ENCODE assay signal across 9 mouse cellular contexts in genomic region chr5:30230901-30231300, GRCm38 (mm10). TPM values are rescaled to one million over a fixed set of nuclear protein-coding genes. Genes with fewer than 3 reads are reported as not detected.
DNase-seq lines count a peak whose midpoint lies in the region; TF ChIP-seq lines count a peak whose summit lies in the region.
"Had no signal": no experiment of that assay in that cellular context is flagged by ENCODE, and none has a peak within 500 bp of the region (broad histone marks: within the 10 kb centered on the region; RNA-seq: fewer than 3 reads in every experiment).

No protein-coding gene starts in this region.

- H3K27ac ChIP-seq in heart, embryonic 10.5 days, result no peak overlapping the region
- no peak overlapping the region for H3K27ac ChIP-seq in testis, adult 2 months (ENCODE audit: control insufficient read depth, insufficient read depth, low read depth, low read length)
- H3K27ac ChIP-seq: limb, embryonic 15.5 days had no signal

- H3K9me3 ChIP-seq in heart, embryonic 10.5 days, result no peaks in the 10 kb centered on the region
- H3K9me3 ChIP-seq: limb, embryonic 15.5 days had no signal

- no peak for TF ChIP-seq POLR2A in testis, adult 2 months (IDR thresholded peaks at IDR 0.05; ENCODE audit: control insufficient read depth, low read depth, low read length)

- TF ChIP-seq CTCF in testis, adult 2 months (IDR thresholded peaks at IDR 0.05; ENCODE audit: control insufficient read depth, insufficient read depth, insufficient replicate concordance, low read depth, low read length), result peak; percentile 39; the same call in 1 of the 2 replicates

- DNase-seq in heart, postnatal 10 days, result peak; percentile 28 to 43
- DNase-seq in heart, embryonic 10.5 days (ENCODE audit: low spot score), result no peak
- DNase-seq in testis, postnatal 10 days (ENCODE audit: low spot score), result no peak
- peak; percentile 39 for DNase-seq in kidney, postnatal 10 days
- DNase-seq in thymus, postnatal 0 days (ENCODE audit: low spot score), result peak; percentile 61
- DNase-seq in urinary bladder, postnatal 36 days (ENCODE audit: low spot score in 2 of 2), result no peak
- no peak for DNase-seq in urinary bladder, adult 18-20 months (ENCODE audit: low spot score in 2 of 2)

- no peaks in the 10 kb centered on the region for H3K27me3 ChIP-seq in heart, embryonic 10.5 days (ENCODE audit: insufficient read depth, poor library complexity, severe bottlenecking)
- no peaks in the 10 kb centered on the region for H3K27me3 ChIP-seq in testis, adult 2 months (ENCODE audit: control insufficient read depth, insufficient read depth, low read length)
- H3K27me3 ChIP-seq: limb, embryonic 15.5 days had no signal

- peaks cover 27% of the 10 kb centered on the region; the same call in 1 of the 2 replicates for H3K4me1 ChIP-seq in heart, embryonic 10.5 days
- H3K4me1 ChIP-seq in testis, adult 2 months (ENCODE audit: control insufficient read depth, insufficient read depth, low read length), result peaks cover 5% of the 10 kb centered on the region

- no peak overlapping the region for H3K4me3 ChIP-seq in heart, embryonic 10.5 days
- H3K4me3 ChIP-seq in testis, adult 2 months (ENCODE audit: control insufficient read depth, low read depth, low read length), result no peak overlapping the region

- H3K36me3 ChIP-seq in heart, embryonic 10.5 days, result peaks cover 11% of the 10 kb centered on the region
- no peaks in the 10 kb centered on the region for H3K36me3 ChIP-seq in testis, adult 2 months (ENCODE audit: control insufficient read depth, insufficient read depth, low read length)

- intact Hi-C loops in heart, postnatal 10 days (cut with DNase I), result no loop called here

- WGBS in heart, embryonic 10.5 days, result 86% methylated on average over 4 of the region's 4 CpGs

RNA-seq across cellular contexts. Expression of gene Selenoi, which starts 1.5 kb away (rescaled TPM):
- total RNA-seq in heart, postnatal 10 days (2021), result 10 to 100 TPM; 17.4 to 19.8 TPM
- polyA plus RNA-seq in heart, embryonic 10.5 days (2016; fragmentation: Nextera tagmentation; extraction: Ambion mirVana), result 23.3 and 25.6 TPM in 2 replicates
- polyA plus RNA-seq in testis, adult 2 months (2012; rRNA removed), result 65.4 and 74.1 TPM in 2 replicates
- 12.7 and 13.3 TPM in 2 replicates for polyA plus RNA-seq in thymus, postnatal 0 days (2015; fragmentation: Nextera tagmentation; extraction: Ambion mirVana)

RNA-seq across cellular contexts. Expression of gene Adgrf3, which starts 25.4 kb away (rescaled TPM):
- under 1 TPM; 0.42 to 0.45 TPM for total RNA-seq in heart, postnatal 10 days (2021)
- 0.16 and 0.17 TPM in 2 replicates for polyA plus RNA-seq in heart, embryonic 10.5 days (2016; fragmentation: Nextera tagmentation; extraction: Ambion mirVana)
- polyA plus RNA-seq in testis, adult 2 months (2012; rRNA removed), result 18.3 and 18.5 TPM in 2 replicates
- 0.10 and 0.29 TPM in 2 replicates for polyA plus RNA-seq in thymus, postnatal 0 days (2015; fragmentation: Nextera tagmentation; extraction: Ambion mirVana)

RNA-seq across cellular contexts. Expression of gene Drc1, which starts 50.3 kb away (rescaled TPM):
- under 1 TPM; 0.10 to 0.53 TPM for total RNA-seq in heart, postnatal 10 days (2021)
- 0.15 and 0.64 TPM in 2 replicates for polyA plus RNA-seq in heart, embryonic 10.5 days (2016; fragmentation: Nextera tagmentation; extraction: Ambion mirVana)
- polyA plus RNA-seq in testis, adult 2 months (2012; rRNA removed), result 27.1 and 28.7 TPM in 2 replicates
- 10.5 and 10.8 TPM in 2 replicates for polyA plus RNA-seq in thymus, postnatal 0 days (2015; fragmentation: Nextera tagmentation; extraction: Ambion mirVana)

Comparison
In these comparisons a context has a peak if more than half of its experiments do, and no peak if none do; other contexts are left out.
1. DNase-seq: peak in heart, postnatal 10 days (2 of 2), kidney, postnatal 10 days (single experiment) and thymus, postnatal 0 days (single experiment); none in heart, embryonic 10.5 days (single experiment), testis, postnatal 10 days (single experiment), urinary bladder, postnatal 36 days (0 of 2) and urinary bladder, adult 18-20 months (0 of 2).
2. RNA of gene Adgrf3, which starts 25.4 kb away (polyA plus RNA-seq): 18.3 to 18.5 TPM in testis, adult 2 months; 0.10 to 0.29 TPM in thymus, postnatal 0 days and 0.16 to 0.17 TPM in heart, embryonic 10.5 days; every median in the first group is over 10 times any median in the second.